Mouse (Mus musculus): Measurements from ENCODE around the gene Susd3.

Gene Susd3

DNA sequence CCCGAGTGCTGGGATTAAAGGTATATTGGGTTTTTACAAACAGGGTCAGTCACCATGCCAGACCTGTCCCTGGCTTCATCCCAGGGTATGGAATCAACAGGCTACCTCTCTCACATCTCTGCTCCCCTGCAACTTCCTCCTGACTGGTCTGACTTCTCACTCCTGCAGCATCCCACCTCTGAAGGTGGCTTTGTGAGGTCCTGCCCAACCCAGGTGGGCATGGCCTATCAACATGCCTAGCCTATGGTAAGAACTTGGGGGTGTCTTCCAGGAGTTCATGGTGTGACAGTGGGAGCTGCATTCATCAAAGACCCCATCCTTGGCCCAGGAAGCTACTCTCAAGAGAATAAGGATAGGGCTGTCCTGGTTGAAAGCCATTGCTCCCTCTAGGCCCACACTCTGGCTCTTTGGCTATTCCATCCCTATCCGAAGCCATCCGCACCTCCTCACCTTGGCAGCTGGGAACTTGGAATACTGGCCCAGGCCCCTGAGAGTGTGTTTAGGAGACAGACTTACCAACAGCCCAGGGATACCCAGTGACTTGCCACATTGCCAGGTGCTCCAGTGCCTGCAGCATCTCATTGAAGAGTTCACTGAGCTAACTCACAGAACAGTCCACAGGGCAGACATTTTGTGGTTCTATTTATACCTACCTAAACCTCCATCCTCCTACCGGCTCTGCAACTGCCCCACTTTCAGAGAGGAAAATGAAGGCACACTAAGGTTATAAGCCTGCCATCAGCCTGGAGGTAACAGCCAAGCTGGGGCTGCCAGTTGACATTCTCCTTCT is 35.6 kb downstream of the Susd3 start:
- DNase-seq (ENCODE audit: low spot score): no peak

DNA sequence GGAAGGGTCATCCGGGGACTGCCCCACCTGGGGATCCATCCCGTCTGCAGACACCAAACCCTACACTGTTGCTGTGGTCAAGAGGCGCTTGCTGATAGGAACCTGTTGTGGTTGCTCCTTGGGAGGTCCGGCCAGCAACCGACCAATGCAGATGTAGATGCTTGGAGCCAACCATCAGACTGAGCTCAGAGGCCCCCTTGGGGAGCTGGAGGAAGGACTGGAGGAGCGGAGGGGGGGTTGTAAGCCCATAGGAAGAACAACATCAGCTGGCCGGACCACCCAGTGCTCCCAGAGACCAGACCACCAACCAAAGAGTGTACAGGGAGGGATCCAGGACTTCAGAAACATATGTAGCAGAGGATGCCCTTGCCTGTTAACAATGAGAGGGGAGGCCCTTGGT is 39.2 kb downstream of the Susd3 start:
- no peak for DNase-seq (ENCODE audit: low spot score)

DNA sequence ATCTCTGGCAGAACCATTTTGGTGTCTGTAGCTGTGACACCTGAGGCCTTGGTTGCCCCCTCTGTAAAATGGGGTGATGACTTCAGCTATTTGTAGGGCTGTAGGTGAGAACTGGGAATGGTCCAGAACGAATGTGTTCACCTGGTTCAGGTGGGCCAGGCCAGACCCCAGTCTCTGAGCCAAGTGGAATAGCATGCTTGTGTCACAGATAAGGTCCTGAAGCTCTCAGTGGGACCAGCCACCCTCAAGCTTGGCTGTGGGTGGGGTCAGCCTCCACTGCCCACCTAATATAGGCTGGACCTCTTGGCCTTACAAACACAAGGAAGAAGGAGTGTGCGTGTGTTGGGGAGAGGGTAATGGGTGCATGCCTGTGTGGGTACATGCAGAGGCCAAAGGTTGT is 42.2 kb downstream of the Susd3 start:
- DNase-seq (ENCODE audit: low spot score): no peak

DNA sequence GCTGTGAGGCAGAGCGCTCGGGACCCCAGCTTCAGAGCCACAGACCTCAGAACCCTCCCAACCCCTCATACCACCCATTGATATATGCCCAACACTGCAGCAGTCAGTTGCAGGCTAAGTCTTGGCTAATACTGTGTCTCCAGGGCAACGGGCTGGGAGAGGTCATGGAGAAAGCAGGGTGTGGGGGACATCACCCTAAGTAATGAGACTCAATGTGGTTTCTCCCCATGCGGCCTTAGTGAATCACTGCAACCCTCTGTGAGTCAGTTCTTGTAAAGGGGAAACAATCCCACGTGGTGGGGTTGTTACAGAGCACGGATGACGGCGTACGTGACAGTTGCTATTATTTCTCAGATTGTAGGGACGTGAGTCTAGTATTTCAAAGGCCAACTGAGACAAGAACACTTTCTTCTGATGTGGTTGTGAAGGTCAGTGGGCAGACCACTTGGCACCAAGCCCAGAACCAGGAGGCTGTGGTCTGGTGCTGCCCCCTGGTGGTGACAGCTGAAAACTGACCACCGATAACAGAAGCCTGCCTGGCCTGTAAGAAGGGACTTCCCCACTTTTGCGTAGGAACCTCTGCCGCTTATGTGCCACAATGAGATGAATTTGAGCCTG is 43.0 kb downstream of the Susd3 start:
- peak; percentile 83 for DNase-seq (ENCODE audit: low spot score)

DNA sequence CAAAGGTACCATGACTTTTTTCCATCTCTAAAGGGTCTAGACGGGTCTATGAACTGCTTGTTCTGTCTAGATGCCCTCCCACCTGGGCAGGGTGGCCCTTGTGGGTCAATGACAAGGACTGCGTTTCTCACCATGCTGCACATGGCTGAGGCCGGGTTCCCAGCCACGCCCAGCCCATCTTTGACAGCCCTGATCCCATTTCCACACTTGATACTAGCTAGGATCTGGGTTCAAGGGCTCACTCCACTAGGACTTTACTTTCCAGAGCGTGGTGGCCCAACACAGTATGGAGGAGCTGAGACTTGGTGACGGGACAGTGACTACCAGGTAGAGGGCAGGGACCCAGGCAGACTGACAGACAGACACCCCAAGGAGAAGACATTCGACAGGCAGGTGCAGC is 46.0 kb downstream of the Susd3 start:
- no peak for DNase-seq (ENCODE audit: low spot score)

DNA sequence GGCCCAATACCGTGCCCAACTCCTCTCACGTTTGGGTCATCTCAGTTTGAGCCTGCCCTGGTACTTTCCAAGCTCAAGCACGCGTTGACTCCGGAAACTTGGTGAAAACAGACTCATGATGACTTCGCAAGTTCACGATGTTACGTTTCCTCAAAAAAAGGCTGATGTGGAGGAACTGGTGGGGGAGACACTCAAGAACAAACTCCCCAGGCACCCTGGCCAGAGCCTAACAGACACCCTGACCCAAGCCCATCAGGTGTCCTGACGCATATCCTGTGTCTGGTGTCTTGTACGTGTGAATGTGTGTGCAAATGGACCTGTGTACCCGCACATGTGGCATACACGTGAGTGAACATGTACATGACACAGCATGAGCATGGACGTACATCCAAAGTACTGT is 47.8 kb downstream of the Susd3 start:
- no peak for DNase-seq (ENCODE audit: low spot score)

DNA sequence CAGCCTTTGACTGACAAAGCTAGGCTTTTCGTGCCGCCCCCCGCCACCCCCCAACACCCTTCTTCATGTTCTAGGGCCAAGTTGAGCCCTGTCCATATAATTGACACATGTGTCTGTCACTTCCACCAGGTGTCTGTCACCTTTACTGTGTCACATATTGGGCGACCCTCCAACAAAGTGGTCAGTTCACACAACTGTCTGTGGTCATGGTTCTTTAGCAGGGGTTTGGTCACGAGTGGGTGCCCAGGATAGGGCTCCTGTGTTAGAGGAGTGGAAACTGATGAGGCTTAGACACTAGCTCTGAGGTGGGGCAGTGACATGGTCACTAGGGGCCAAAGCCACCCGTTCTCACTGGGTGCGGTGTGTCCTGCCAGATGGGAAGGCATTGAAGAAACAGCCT is 48.6 kb downstream of the Susd3 start:
- DNase-seq (ENCODE audit: low spot score): no peak

DNA sequence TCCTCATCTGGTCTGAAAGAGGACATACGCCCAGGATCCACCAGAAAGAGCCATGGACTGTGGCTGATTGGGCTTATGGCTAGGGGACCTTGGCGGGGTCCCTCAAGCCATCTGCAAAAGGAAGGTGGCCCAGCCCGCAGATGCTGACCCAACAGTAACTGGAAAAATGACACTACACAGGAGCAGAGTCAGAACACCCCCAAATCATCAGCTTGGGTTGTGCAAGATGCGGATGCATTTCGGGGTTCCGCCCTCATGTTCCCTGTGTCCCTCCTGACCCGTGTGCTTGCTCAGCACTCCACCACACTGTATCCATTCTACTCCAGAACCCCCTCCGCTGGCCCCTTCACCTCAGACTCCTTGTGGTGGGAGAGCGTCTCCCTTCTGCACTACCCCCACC is 49.8 kb downstream of the Susd3 start:
- no peak for DNase-seq (ENCODE audit: low spot score)

DNA sequence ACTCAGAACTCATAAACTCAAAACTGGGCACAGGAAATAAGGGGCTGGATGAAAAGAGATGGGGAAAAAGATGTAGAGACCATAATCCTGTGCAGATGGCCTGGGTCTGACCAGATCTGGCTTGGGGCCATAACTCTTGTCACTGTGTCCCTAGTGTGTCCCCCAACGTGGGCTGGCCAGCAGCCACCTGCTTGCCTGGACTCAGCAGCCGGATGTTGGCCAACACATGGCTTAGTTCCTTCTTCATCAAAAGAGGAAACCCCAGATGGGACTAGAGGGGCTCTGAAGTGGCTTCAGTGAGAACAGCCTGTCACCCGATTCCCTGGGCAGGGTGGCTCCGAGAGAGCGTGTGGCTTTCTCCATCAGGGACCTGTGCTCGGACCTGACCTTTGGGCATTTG is 51.7 kb downstream of the Susd3 start:
- DNase-seq (ENCODE audit: low spot score): peak; percentile 55

DNA sequence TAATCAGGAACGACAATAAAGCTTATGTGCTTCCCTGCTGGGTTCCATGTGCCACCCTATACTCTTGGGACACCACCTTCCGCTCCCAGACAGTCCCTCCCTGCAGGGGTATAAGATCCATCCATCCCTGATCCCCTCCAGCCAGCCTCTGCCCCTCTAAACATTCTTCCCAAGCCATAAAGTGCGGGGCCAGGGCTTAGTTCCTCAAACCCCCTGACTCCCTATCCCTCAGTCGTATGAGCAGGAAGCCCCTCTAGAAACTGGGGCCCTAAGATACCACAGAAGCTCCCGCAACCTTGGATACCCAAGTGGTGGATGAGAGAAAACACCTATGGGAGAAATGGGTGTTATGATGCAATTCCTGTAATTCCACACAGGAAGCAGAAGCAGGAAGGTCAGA is 52.3 kb downstream of the Susd3 start:
- DNase-seq (ENCODE audit: low spot score): no peak

DNA sequence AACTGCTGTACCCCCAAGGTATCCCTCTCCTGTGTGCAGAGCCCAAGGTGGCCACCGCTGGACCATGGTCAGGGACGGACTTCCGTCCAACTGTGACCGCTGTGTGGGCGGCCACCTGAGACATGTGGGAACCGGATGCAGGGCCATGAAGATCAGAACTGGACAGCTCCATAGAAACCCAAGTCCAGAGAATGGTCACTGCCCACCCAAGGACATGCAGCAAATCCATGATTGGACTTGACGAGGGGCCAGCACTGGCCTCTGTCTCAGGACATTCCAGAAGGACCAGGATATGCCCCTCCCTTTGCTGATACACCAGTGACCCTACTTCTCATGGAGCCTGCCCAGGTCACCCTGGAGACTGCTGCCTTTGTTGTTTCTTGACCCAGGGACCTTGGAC is 52.9 kb downstream of the Susd3 start:
- DNase-seq (ENCODE audit: low spot score): no peak

DNA sequence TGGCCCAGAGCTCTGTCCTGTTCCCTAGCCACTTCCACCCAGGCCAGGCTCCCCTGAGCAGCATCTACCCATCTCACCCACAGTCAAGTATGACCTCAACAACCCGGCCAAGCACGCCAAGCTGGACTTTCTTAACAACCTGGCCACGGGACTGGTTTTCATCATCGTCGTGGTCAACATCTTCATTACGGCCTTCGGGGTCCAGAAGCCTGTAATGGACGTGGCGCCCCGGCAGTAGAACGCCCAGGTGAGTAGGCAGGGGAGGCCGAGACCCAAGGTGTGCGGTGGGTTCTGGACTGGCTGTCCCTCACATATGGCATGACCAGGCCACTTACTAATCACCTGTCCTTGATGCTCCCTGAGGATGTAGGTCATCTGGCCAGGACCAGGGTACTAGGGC is 53.7 kb downstream of the Susd3 start:
- no peak for DNase-seq (ENCODE audit: low spot score)

DNA sequence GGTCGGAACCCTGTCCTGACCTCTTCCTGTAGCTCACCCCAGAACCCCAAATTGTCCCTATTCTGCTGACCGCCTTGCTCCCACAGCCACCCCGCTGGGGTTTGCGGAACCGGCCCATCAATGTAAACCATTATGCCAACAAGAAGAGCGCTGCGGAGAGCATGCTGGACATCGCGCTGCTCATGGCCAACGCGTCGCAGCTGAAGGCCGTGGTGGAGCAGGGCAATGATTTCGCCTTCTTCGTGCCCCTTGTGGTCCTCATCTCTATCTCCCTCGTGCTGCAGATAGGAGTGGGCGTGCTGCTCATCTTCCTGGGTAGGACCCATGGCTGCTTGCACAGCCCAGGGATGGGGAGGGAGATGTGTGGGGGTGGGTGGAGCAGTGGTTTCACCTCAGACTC is 54.9 kb downstream of the Susd3 start:
- no peak for DNase-seq (ENCODE audit: low spot score)

DNA sequence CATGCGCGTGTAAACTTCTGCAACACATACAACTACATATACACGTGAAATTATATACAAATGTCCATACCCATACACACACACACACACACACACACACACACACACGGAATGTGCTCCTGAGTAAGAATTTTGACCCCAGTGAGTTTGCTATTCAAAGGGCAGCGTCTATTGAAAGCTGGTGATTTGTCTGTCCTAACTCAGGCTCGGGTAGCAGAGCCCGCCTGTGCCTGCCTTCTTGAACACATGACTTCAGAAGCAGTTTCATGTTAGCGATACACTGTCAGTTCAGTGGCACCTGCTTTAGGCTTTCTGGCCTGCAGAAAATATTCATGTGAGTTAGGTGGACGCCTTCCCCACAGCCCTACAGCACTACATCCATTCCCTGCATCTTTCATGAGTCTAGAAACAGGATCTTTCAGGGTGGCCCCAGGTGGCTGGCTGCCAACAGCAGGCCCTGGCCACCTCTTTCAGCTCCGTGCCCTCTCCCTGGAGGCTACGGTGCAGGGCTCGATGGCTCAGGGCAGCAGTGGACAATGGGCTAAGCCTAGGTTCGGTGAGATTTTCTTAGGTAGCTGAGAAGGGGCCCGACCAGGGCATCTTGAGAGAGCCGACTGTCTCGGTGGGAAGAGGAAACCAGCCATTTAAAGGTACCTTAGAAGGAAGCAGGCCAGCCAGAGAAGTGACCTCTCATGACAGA is 56.2 kb downstream of the Susd3 start:
- no peak for DNase-seq (ENCODE audit: low spot score)

DNA sequence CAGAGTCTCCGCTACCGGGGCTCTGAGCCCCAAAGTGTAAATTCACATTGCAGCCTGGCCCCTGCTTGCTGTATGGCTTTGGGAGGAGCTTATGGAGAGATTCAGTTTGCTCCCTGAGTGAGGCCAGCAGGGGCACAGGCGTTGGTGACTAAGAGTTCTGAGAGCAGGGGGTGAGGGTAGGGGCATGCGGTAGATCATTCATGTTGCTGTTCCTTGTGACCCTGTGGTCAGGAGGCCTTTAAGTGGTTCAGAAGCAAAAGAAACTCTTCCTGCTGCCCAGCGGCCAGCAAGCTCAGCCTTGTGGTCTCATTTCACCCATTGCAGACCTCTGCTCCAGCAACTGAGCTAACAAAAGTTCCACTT is 56.9 kb downstream of the Susd3 start:
- DNase-seq (ENCODE audit: low spot score): no peak

DNA sequence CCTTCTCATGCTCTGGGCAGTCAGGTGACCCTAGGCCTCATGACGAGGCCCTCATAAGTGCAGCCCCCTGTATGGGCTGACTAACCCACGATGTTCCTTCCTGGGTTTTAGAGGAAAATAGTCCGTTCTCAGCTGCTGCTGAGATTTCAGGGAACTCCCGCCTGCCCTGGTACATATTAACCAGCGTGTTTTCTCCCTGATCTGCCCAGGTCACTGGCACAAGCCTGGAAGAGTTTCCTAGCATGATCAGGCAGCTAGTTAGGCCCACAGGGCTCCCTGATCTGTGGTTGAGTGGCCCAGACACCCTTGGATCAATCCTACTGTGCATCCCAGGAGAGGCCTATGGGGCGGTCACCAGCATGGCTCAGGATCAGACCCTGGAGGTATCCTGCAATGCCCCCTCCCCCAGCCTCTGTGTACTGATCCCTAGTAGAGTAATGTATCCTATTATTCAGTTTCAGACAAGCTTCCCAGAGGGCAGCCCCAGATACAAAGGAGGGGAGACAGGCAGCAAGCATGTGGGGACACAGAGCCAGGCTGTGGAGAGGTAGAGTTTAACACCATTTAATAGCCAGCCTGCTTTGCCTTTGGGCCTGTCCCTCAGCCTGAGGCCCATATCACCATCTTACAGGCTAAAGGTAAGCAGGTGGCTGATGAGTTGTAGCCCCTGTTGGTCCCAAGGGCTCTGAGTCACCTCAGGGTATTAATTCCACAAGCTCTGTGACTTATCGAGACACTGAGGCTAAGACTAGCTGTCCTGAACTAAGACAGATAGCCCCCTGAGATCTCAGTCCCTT is 57.4 kb downstream of the Susd3 start:
- no peak for DNase-seq (ENCODE audit: low spot score)

DNA sequence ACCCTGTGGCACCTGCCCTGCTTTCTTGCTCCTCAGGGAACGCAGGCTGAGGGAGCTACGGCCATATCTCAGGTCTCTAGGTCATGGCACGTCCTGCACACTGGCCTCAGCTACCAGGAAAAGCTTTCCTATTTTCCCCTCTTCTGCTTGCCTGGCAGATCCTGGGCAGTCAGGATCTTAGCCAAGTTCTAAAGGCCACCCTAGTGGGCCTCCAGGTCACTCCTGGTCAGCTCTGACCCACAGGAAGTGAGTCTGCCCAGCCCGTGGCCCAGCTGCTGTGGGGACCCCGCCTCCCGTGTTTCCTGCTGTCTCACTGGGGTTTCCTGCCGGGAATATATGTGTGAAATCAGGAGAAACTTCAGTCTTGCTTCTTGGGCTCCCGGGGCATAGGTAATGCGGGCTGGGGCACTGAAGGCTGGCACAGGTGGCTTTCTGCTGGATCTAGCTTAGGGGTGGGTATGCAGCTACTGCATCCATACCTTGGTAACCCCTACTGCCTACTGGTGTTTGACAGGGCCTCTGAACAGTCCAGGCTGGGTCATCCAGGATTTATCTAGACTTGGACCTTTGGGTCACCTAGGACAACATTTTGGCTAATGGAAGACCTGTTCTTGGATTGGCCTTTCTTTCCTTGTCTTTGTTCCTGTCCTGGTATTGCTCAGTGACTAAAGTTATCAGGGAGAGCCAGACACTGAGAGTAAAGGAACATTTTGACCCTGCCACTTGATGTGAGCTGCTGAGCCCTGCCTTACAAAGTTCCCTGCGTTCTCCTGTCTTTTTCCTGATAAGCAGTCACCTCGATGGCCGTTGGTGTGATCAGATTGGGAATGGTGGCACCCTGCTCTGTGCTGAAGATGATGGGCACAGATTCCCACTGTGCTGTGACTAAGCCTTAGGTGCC is 58.3 kb downstream of the Susd3 start:
- DNase-seq (ENCODE audit: low spot score): no peak

DNA sequence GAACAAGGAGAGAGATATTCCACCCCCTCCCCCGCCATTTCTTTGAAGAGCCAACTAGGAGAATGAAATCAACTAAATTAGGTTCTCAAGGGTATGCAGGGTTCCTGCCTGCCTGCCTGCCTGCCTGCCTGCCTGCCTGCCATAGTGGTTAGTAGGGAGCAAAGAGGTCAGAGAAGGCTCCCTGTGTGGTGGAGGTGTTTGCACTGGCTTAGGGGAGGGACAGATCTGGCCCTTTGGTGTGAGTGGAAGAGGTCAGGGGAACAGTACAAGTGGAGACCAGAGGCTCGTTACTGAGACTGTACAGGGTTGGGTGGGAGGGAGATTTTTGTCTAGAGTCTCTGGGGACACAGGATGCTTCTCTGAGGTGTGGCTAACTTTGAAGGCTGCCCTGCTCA is 59.5 kb downstream of the Susd3 start:
- DNase-seq (ENCODE audit: low spot score): no peak

DNA sequence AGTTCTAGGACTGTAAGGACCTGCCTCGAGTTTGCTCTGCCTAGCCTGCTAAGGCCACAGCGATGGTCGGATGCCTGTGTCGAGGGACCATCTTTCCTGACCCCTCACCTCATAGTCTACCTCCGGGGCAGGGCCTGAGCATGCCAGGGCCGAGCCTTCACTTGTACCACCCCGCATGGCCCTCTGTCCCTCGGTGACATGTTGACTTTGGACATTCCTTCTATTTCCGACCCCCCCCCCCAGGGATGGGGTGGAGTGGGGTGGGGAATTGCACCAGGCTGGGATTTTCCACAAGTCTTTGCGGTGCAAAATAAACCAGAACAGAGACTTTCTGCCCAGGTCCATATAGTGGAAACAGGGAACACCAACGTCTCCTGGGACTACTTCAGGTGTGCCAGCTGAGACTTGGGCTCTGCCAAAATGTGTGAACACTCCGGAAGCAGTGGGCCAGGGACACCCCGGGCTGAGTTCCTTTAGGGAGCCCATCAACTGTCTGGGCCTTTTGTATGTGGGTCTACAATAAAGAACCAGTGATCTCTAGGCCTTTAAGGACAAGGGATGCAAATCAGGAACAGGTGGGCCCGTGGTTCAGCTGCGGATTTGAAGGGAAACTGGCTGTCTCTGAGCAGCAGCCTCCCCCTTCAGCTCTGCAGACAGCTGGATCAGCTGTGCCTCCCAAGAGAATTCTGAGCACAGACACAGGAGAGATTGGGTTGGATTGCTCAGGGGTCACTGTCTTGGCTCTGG is 60.1 kb downstream of the Susd3 start:
- no peak for DNase-seq (ENCODE audit: low spot score)

DNA sequence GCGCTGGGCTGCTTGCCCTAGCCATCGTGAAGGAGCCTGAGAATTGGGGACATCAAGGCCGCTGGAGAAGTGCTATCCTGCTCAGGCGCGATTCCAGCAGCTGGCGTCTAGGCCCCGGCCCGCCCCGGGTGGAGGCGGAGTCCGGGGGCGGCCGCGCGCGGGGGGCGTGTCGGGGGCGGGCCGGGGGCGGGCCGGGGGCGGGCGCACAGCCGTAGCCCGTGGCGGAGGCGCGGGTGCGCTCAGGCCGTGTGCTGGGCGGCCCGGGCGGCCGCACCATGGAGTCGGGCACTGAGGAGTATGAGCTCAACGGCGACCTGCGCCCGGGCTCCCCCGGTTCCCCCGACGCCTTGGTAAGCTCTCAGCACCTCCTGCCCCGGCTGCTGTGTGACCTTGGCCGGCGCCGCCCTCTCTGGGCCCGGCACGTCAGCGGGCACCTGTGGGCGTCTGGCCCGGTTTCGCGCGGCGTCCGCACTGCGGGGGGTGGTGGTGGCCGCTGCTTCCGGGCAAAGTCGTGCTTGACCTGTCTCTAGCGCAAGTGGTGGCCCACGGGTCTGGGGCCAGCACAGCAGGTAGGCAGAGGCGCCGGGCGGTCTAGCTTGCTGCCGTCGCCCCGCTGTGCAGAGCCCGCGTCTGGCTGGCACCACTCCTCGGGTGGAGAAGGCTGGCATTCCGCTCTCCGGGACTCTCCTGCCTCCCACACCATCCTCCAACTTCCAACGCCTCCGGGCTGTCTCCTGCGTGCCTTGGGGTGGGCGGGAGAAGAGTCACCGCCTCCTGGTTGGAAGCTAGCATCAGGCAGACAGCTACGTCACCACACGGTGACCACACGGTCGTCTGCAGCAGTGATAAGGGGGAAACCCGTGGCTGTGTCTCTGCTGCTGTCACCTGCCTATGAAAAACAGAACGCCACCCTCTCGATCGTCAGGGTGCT is 61.0 kb downstream of the Susd3 start, which contains the start of gene Ninj1:
Ninj1 (plus strand) TSS at position 198 of the 931 bp plus-strand sequence.
- peak; percentile 76 for DNase-seq (ENCODE audit: low spot score)
